Mouse (Mus musculus): ENCODE results near the gene Ell3. TPM values are rescaled to one million over a fixed set of nuclear protein-coding genes. Genes with fewer than 3 reads are reported as not detected.

Gene Ell3
- total RNA-seq, 2 experiments from 2014 or later: 0.17 to 0.35 TPM

- DNase-seq (ENCODE audit: low spot score in 2 of 2): peak; percentile 99
Measured at GRCm38 (mm10) chr2:121448739-121449535, 4.9 kb upstream of the Ell3 start, which contains the start of gene Serf2. Gene Serf2, plus strand, starts transcription at chr2:121449195.

- DNase-seq (ENCODE audit: low spot score in 2 of 2): peak in 1 of 2 experiments; percentile 34
Measured at GRCm38 (mm10) chr2:121448136-121448535, 4.1 kb upstream of the Ell3 start.

GRCm38 (mm10) chr2:121447006-121447405 lies 2.9 kb upstream of the Ell3 start:
- DNase-seq (ENCODE audit: low spot score in 2 of 2): no peak

- DNase-seq (ENCODE audit: low spot score in 2 of 2): no peak
Measured at GRCm38 (mm10) chr2:121446506-121446905, 2.4 kb upstream of the Ell3 start.

DNA sequence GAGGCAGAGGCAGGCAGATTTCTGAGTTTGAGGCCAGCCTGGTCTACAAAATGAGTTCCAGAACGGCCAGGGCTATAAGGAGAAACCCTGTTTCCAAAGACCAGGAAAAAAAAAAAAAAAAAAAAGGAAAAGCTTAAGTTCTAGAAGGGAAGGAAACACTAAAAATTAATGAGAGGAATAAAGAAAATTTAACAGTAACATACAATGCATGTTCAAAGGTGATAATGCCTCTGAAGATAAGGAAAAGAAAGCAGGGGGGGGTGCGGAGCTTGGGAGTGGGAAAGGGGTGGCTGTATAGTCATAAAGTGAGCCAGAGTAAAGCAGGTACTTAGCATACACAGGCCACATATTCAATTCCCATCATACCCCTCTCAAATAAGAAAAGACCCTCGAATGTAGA lies 1.0 kb upstream of the Ell3 start:
- no peak for DNase-seq (ENCODE audit: low spot score in 2 of 2)

DNA sequence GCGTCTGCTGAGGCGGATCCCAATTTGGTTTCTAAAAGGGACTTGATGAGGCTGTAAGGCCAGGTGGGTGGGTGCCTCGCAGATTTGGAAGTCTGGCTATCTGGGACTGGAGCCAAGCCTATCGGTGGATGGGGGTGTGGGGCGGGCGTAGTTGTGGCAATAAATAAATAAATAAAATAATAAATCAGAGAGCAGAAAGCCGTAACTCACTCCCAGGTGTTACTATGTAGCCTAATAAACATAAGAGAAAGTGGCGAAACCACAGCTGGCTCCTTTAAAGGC lies 1.1 kb downstream of the Ell3 start:
- no peak for DNase-seq (ENCODE audit: low spot score in 2 of 2)

- DNase-seq (ENCODE audit: low spot score in 2 of 2): peak; percentile 70 to 73
Measured at GRCm38 (mm10) chr2:121442259-121443067, 1.6 kb downstream of the Ell3 start.

DNA sequence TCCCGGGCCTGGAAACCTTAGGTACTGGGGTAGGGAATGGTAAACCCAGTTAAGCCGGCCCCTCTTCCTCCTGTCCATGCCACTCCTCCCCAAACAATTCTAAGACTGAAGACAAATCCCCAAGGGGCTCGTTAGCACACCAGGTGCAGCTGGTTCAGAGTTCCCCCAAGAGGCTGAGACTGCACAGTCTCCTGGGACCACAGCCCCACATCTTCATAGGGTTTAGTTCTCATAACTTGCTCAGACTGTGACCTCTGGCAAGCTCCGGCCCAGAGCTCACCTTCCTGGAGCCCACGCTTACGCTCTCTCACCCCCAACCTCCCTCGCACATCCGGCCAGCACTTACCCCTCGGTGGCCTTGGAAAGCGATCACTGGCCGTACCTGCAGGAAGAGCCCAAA lies 2.3 kb downstream of the Ell3 start:
- DNase-seq (ENCODE audit: low spot score in 2 of 2): no peak

GRCm38 (mm10) chr2:121440834-121441605 lies 3.1 kb downstream of the Ell3 start:
- no peak for DNase-seq (ENCODE audit: low spot score in 2 of 2)

- no peak for DNase-seq (ENCODE audit: low spot score in 2 of 2)
Measured at GRCm38 (mm10) chr2:121439746-121440145, 4.3 kb downstream of the Ell3 start.

DNA sequence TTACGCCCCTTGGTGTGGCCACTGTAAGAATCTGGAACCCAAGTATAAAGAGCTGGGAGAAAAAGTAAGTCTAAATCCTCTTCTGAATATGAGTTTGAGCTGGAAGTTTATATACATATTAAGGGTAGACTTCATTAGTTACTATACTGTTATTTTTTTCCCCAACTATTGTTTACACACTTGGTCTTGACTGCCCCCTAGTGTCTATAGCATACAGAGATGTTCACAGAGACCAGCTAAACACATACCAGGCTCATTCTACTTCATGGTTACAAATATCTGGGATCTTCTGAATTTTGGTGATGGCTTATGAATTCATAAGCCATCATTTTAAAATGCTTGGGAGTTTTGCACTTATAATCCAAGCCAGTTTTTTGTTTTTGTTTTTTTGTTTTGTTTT lies 9.2 kb downstream of the Ell3 start:
- no peak for DNase-seq (ENCODE audit: low spot score in 2 of 2)

- no peak for DNase-seq (ENCODE audit: low spot score in 2 of 2)
Measured at GRCm38 (mm10) chr2:121425890-121426289, 18.2 kb downstream of the Ell3 start.

DNA sequence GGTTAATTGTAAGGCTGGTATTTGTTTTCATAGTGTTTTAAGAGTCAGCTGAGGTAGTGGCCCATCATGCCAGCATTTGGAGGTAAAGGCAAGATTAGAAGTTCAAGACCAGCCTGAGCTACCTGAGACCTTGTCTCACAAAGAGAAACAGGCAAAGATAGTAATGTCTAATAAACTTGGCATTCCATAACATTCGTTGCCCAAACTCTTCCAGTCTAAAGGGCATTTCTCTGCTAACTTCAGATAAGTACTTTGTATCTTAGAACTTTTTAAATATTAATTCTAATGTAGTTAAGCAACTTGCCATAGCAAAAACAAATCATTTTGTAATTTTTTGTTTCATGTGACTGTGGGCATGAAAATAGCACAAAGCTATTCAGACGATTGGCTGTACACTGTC lies 20.9 kb downstream of the Ell3 start:
- no peak for DNase-seq (ENCODE audit: low spot score in 2 of 2)

DNA sequence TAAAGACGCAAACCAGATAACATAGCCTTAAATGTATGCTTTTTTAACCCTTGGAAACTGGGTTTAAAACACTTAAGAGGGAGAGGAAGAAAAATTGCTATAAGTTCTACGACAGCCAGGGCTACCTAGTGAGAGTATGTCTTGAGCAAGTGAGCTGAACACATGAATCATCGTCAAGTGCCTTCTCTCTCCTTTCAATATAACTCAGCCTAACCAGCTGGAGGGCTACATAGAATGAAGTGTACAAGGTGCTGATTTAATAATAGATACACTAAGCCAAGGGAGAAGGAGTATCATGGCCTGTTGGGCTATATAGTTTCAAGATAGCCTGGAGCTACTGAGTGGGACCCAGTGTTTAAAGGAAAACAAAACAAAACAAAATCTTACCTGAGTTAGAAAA lies 25.6 kb downstream of the Ell3 start:
- no peak for DNase-seq (ENCODE audit: low spot score in 2 of 2)

DNA sequence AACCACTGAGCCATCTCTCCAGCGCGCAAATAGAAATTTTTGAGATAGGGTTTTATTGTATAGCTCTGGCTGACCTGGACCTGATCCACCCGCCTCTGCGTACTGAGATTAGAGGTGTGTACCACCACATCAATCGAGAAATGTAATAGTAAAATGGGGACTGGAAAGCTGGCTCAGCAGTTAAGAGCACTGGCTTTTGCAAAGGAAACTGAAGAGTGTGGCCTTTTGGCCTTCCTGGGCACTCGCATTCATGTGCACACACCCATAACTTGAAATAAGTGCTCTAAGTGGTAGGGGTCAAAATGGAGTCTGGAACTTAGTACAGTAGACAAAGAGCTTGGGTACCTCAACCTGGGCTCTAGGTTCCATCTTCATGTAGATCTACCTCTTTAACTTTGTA lies 27.7 kb downstream of the Ell3 start:
- no peak for DNase-seq (ENCODE audit: low spot score in 2 of 2)

- DNase-seq (ENCODE audit: low spot score in 2 of 2): no peak
Measured at GRCm38 (mm10) chr2:121415591-121415990, 28.5 kb downstream of the Ell3 start.

GRCm38 (mm10) chr2:121415103-121415502 lies 29.0 kb downstream of the Ell3 start:
- no peak for DNase-seq (ENCODE audit: low spot score in 2 of 2)

DNA sequence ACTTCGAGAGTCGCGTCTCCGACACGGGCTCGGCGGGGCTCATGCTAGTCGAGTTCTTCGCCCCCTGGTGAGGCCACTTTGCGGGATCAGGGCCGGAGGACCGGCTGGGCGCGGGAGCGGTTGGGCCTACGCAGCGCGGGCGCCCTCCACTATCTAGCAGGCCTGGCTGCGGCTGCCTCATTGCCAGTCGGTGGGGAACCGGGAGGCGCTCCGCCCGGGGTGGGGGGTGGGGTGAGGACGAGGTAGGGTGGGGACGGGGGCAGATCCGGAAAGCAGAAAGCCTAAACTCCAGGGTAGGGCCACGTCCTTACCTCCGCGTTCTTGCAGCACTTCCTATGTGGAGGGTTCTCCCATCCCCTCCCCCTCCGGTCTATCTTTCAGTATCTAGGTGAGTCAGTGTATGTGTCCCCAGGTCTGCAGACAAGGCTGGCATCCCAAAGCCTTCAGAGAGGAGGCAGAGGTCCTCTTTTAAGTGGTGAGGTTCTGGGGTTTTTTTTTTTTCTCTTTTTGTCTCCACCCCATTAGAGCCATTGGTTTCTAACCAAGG lies 29.9 kb downstream of the Ell3 start:
- DNase-seq (ENCODE audit: low spot score in 2 of 2): no peak

DNA sequence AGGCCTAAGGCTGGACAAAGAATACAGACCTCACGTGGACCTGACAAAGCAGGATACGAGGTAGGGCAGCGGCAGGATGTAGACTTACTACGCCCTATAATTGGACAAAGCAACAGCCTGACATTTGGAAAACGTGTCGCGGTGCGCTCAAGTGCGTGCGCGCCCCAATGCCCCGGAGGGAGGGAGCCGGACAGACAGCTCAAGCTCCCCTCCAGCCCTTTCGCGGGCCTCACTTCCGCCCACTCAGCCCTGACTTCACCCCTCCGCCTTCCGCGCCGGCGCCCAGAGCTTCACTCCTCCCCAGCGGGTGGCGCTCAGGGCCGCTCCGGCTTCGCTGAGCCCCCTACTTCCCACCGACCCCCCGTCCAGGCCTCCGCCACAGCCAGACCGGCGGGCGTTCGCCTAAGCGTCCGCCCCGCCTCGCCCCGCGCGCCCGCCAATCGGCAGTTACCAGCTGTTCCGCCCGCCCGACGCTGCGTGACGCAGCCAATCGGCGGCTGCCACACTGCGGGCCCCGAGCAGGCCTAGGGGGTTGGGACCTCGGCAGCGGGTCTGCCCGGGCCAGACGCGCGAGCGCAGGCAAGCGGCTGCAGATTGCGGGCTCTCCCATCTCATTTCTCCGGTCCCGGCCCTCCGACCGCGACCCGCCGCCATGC lies 30.6 kb downstream of the Ell3 start, which contains the start of the genes Pdia3 and Catsper2:
TSS of gene Pdia3 (plus strand) at position 389 of the 656 bp plus-strand sequence.
TSS of gene Catsper2 (minus strand) at position 406 of the 656 bp plus-strand sequence.
- DNase-seq (ENCODE audit: low spot score in 2 of 2): peak; percentile 93 to 95

DNA sequence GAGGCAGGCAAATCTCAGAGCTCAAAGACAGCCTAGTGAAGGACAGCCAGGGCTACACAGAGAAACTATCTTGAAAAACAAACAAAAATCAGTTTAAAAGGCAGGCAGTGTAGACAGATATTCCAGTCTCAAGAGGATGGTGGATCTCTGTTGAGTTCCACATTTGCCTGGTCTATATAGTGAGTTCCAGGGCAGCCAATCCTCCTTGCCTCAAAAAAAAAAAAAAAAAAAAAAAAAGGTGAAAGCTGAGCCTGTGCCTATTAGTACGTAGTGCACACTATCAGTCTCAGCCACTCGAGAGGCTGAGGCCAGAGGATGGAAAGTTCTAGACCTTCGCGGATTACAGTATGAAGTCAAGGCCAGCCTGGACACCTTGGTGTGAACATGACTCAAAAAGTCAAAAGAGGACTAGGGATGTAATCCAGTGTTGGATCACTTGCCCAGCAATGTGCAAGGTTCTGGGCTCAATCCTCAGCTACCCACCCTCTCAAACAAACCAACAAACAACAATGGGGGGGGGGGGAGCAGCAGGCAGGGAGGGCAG lies 31.2 kb downstream of the Ell3 start:
- DNase-seq (ENCODE audit: low spot score in 2 of 2): peak in 1 of 2 experiments; percentile 49
